Mouse (Mus musculus): ENCODE results near the gene Ergic1. TPM values are rescaled to one million over a fixed set of nuclear protein-coding genes. Genes with fewer than 3 reads are reported as not detected.

Ergic1 gene
- polyA plus RNA-seq, 1 experiment from 2014 or later: 96.1 TPM

- WGBS: 2% methylated on average over 28 of the region's 28 CpGs
Measured at GRCm38 (mm10) chr17:26662978-26663683, 101.8 kb downstream of the Ergic1 start, which contains the start of gene Atp6v0e. Gene Atp6v0e, plus strand, starts transcription at chr17:26663231.

DNA sequence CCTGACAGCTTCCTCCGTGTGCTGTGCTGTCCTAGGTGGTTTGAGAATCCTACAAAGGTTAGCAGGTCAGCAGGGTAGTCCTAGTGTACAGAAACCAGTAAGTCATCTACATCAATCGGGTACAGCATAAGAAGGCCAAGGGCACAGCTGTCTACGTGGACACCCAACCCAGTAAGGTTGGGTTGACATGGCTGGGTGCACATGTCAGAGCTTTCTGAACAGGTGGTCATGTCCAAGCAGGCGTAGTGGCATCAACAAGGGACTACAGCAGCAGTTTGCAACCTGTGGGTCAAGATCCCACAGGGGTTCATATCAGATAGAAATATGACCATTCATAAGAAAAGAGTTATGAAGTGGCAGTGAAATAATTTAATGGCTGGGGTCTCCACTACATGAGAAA lies 104.3 kb downstream of the Ergic1 start:
- Histone ChIP-seq H3K36me3 (ENCODE audit: control insufficient read depth, insufficient read depth, low read length) (no peaks in the 10 kb centered on the region), H3K4me3 (ENCODE audit: low read depth, low read length) (no peak overlapping the region), H3K27ac (ENCODE audit: low read depth, low read length) (no peak overlapping the region), H3K4me1 (replicated peaks; ENCODE audit: control insufficient read depth, insufficient read depth, low read length) (peaks cover 9% of the 10 kb centered on the region), H3K4me2 (no peak overlapping the region), H3K9me3 (ENCODE audit: control insufficient read depth, low read length) (no peaks in the 10 kb centered on the region), H3K9ac (ENCODE audit: low read depth, low read length) (no peak overlapping the region), H3K27me3 (replicated peaks; ENCODE audit: control insufficient read depth, insufficient read depth, low read length) (no peaks in the 10 kb centered on the region; the same call in 1 of the 2 replicates)
- 74% methylated on average over 4 of the region's 4 CpGs for WGBS
- no peak for DNase-seq (ENCODE audit: low spot score)
- ATAC-seq (replicated peaks; ENCODE audit: low FRiP score): no peak

More at GRCm38 (mm10) chr17:26662978-26663683, 101.8 kb downstream of the Ergic1 start, which contains the start of gene Atp6v0e:
- Histone ChIP-seq H3K4me1 (replicated peaks; ENCODE audit: control insufficient read depth, insufficient read depth, low read length) (peaks cover 9% of the 10 kb centered on the region), H3K27ac (ENCODE audit: low read depth, low read length) (peak within 1 kb of the TSS; percentile 51), H3K9me3 (ENCODE audit: control insufficient read depth, low read length) (no peaks in the 10 kb centered on the region), H3K27me3 (replicated peaks; ENCODE audit: control insufficient read depth, insufficient read depth, low read length) (no peaks in the 10 kb centered on the region; the same call in 1 of the 2 replicates), H3K4me3 (ENCODE audit: low read depth, low read length) (peak within 1 kb of the TSS; percentile 76), H3K36me3 (ENCODE audit: control insufficient read depth, insufficient read depth, low read length) (no peaks in the 10 kb centered on the region), H3K4me2 (peak within 1 kb of the TSS; percentile 91), H3K9ac (ENCODE audit: low read depth, low read length) (peak within 1 kb of the TSS; percentile 76)
- ATAC-seq (replicated peaks; ENCODE audit: low FRiP score) (peak; percentile 81), DNase-seq (ENCODE audit: low spot score) (peak; percentile 88)

GRCm38 (mm10) chr17:26671268-26671667 lies 110.0 kb downstream of the Ergic1 start:
- no peak for ATAC-seq (replicated peaks; ENCODE audit: low FRiP score)

GRCm38 (mm10) chr17:26675845-26676244 lies 114.6 kb downstream of the Ergic1 start:
- Histone ChIP-seq H3K27me3 (replicated peaks; ENCODE audit: control insufficient read depth, insufficient read depth, low read length) (no peaks in the 10 kb centered on the region), H3K9ac (ENCODE audit: low read depth, low read length) (peak overlapping the region; percentile 92; the same call in 1 of the 2 replicates), H3K9me3 (ENCODE audit: control insufficient read depth, low read length) (no peaks in the 10 kb centered on the region), H3K4me1 (replicated peaks; ENCODE audit: control insufficient read depth, insufficient read depth, low read length) (peaks cover 30% of the 10 kb centered on the region), H3K36me3 (ENCODE audit: control insufficient read depth, insufficient read depth, low read length) (peaks cover 6% of the 10 kb centered on the region; the same call in 1 of the 2 replicates), H3K27ac (ENCODE audit: low read depth, low read length) (no peak overlapping the region), H3K4me2 (peak overlapping the region; percentile 77), H3K4me3 (ENCODE audit: low read depth, low read length) (peak overlapping the region; percentile 93)
- no peak for ATAC-seq (replicated peaks; ENCODE audit: low FRiP score)
- WGBS: 24% methylated on average over 7 of the region's 7 CpGs
- no peak for DNase-seq (ENCODE audit: low spot score)

More at GRCm38 (mm10) chr17:26671268-26671667, 110.0 kb downstream of the Ergic1 start:
- Histone ChIP-seq H3K9ac (ENCODE audit: low read depth, low read length) (no peak overlapping the region), H3K27me3 (replicated peaks; ENCODE audit: control insufficient read depth, insufficient read depth, low read length) (no peaks in the 10 kb centered on the region; the same call in 1 of the 2 replicates), H3K27ac (ENCODE audit: low read depth, low read length) (no peak overlapping the region), H3K4me1 (replicated peaks; ENCODE audit: control insufficient read depth, insufficient read depth, low read length) (peaks cover 2% of the 10 kb centered on the region; the same call in 1 of the 2 replicates), H3K36me3 (ENCODE audit: control insufficient read depth, insufficient read depth, low read length) (no peaks in the 10 kb centered on the region), H3K4me2 (no peak overlapping the region), H3K9me3 (ENCODE audit: control insufficient read depth, low read length) (no peaks in the 10 kb centered on the region), H3K4me3 (ENCODE audit: low read depth, low read length) (no peak overlapping the region)
- 53% methylated on average over 4 of the region's 4 CpGs for WGBS
- no peak for DNase-seq (ENCODE audit: low spot score)

DNA sequence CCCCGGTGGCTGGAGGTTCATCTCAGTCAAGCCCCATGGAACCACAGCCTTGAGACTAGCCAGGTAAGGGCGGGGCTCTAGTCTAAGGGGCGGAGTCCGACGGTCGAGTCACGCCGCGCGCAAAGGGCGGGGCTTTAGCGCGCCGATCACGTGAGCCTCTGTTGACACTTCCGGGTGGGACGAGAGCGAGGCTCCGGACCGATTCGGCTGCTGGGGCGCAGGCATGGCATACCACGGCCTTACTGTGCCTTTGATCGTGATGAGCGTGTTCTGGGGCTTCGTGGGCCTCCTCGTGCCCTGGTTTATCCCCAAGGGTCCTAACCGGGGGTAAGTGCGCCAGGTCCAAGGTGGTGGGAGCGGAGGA lies 114.9 kb downstream of the Ergic1 start:
- peak overlapping the region; percentile 90 for H3K27ac ChIP-seq (ENCODE audit: low read depth, low read length)
- WGBS: under 1% methylated on average over 30 of the region's 30 CpGs
- peak overlapping the region; percentile 92 for H3K9ac ChIP-seq (ENCODE audit: low read depth, low read length)
- DNase-seq (ENCODE audit: low spot score) (peak; percentile 89), ATAC-seq (replicated peaks; ENCODE audit: low FRiP score) (peak; percentile 90)
- H3K27me3 ChIP-seq (replicated peaks; ENCODE audit: control insufficient read depth, insufficient read depth, low read length): no peaks in the 10 kb centered on the region
- H3K9me3 ChIP-seq (ENCODE audit: control insufficient read depth, low read length): no peaks in the 10 kb centered on the region
- peaks cover 30% of the 10 kb centered on the region for H3K4me1 ChIP-seq (replicated peaks; ENCODE audit: control insufficient read depth, insufficient read depth, low read length)
- peak overlapping the region; percentile 93 for H3K4me3 ChIP-seq (ENCODE audit: low read depth, low read length)
- H3K36me3 ChIP-seq (ENCODE audit: control insufficient read depth, insufficient read depth, low read length): peaks cover 8% of the 10 kb centered on the region
- H3K4me2 ChIP-seq: peak overlapping the region; percentile 77

GRCm38 (mm10) chr17:26676616-26677376 lies 115.5 kb downstream of the Ergic1 start:
- ATAC-seq (replicated peaks; ENCODE audit: low FRiP score) (peak; percentile 86), DNase-seq (ENCODE audit: low spot score) (no peak)
- Histone ChIP-seq H3K9me3 (ENCODE audit: control insufficient read depth, low read length) (0 out of 2 replicates have a peak, but pooled peaks cover 2% of the 10 kb centered on the region), H3K27me3 (replicated peaks; ENCODE audit: control insufficient read depth, insufficient read depth, low read length) (no peaks in the 10 kb centered on the region), H3K4me2 (peak overlapping the region; percentile 77), H3K36me3 (ENCODE audit: control insufficient read depth, insufficient read depth, low read length) (peaks cover 12% of the 10 kb centered on the region), H3K4me1 (replicated peaks; ENCODE audit: control insufficient read depth, insufficient read depth, low read length) (peaks cover 30% of the 10 kb centered on the region), H3K4me3 (ENCODE audit: low read depth, low read length) (peak overlapping the region; percentile 93), H3K9ac (ENCODE audit: low read depth, low read length) (peak overlapping the region; percentile 92), H3K27ac (ENCODE audit: low read depth, low read length) (peak overlapping the region; percentile 90)
- WGBS: 2% methylated on average over 26 of the region's 26 CpGs

DNA sequence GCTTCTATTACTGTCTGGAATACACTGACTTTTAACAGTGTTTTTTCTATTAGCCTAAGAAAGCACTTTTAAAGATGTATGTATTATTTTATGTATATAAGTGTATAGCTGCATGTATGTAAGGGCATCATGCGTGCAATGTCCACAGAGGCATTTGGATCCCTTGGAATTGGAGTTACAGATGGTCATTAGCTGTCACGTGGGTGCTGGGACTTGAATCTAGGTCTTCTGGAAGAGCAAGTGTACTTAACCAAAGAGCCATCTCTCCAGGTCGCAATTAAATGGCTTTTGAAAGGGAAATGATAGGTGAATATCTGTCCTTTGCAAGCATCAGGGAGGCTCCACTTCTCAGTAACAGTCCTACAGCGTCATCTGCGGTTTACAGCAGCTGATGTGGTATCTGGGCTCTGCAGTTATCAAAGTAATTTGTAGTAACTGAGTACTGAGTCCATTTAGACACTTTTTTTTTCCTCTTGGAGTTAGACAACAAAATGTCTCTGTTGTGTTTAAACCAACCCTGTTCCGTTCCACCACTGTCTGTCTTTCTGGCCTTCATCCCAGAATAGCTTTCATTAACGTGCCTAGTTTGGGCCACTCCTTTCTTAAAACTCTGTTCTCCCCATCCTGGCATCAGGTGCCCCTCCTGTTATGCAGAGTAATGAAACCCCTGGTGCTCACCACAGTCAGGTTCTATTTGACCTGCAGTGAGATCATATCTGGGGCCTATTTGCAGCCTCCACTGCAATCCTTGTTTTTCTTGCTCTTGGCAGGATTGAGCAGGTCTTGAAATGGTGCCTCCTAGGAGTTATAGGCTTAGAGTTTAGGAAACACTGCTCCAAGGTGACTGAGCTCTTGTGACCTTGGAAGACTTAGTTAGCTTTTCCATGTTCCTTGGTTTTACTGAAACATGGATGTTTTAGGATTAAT lies 116.7 kb downstream of the Ergic1 start:
- Histone ChIP-seq H3K9ac (ENCODE audit: low read depth, low read length) (peak overlapping the region; percentile 92; the same call in 1 of the 2 replicates), H3K4me1 (replicated peaks; ENCODE audit: control insufficient read depth, insufficient read depth, low read length) (peaks cover 30% of the 10 kb centered on the region), H3K4me3 (ENCODE audit: low read depth, low read length) (peak overlapping the region; percentile 93), H3K27ac (ENCODE audit: low read depth, low read length) (0 out of 2 replicates have a peak overlapping the region, but pooled peaks have one; percentile 3), H3K36me3 (ENCODE audit: control insufficient read depth, insufficient read depth, low read length) (peaks cover 13% of the 10 kb centered on the region), H3K9me3 (ENCODE audit: control insufficient read depth, low read length) (0 out of 2 replicates have a peak, but pooled peaks cover 2% of the 10 kb centered on the region), H3K4me2 (peak overlapping the region; percentile 77), H3K27me3 (replicated peaks; ENCODE audit: control insufficient read depth, insufficient read depth, low read length) (no peaks in the 10 kb centered on the region)
- WGBS: 70% methylated on average over 7 of the region's 7 CpGs
- DNase-seq (ENCODE audit: low spot score): no peak
- peak; percentile 50 for ATAC-seq (replicated peaks; ENCODE audit: low FRiP score)

GRCm38 (mm10) chr17:26681276-26681675 lies 120.0 kb downstream of the Ergic1 start:
- Histone ChIP-seq H3K9me3 (ENCODE audit: control insufficient read depth, low read length) (0 out of 2 replicates have a peak, but pooled peaks cover 2% of the 10 kb centered on the region), H3K36me3 (ENCODE audit: control insufficient read depth, insufficient read depth, low read length) (peaks cover 29% of the 10 kb centered on the region), H3K4me1 (replicated peaks; ENCODE audit: control insufficient read depth, insufficient read depth, low read length) (peaks cover 27% of the 10 kb centered on the region), H3K9ac (ENCODE audit: low read depth, low read length) (no peak overlapping the region), H3K27me3 (replicated peaks; ENCODE audit: control insufficient read depth, insufficient read depth, low read length) (no peaks in the 10 kb centered on the region), H3K4me3 (ENCODE audit: low read depth, low read length) (no peak overlapping the region), H3K4me2 (no peak overlapping the region), H3K27ac (ENCODE audit: low read depth, low read length) (no peak overlapping the region)
- 89% methylated on average over 6 of the region's 6 CpGs for WGBS
- ATAC-seq (replicated peaks; ENCODE audit: low FRiP score) (no peak), DNase-seq (ENCODE audit: low spot score) (no peak)

All from liver, embryonic 11.5 days (tissue).